Mouse (Mus musculus) stomach, postnatal 0 days (tissue): ENCODE results near the gene Ms4a8a.
"Not testable (repeated sequence)": the region's sequence is repeated elsewhere in the genome, so short reads cannot be mapped to it uniquely, and the experiment has no call there.

Source experiments
- CTCF ChIP-seq: IDR thresholded peaks from 2 replicates; pipeline ENCODE4 v1.5.1; 2016; ENCODE audit warnings: antibody characterized with exemption, low read depth, mild to moderate bottlenecking, moderate library complexity
- EP300 ChIP-seq: optimal IDR thresholded peaks from 2 replicates; pipeline ENCODE3; 2016; ENCODE audit warnings: antibody characterized with exemption

- TF ChIP-seq CTCF, EP300: not testable (repeated sequence)
These were observed 25.2 kb downstream of the Ms4a8a start for GRCm38 (mm10) chr19:11055700-11056099.
